Mouse (Mus musculus) lung, adult 2 months (tissue): Measurements from ENCODE around the gene Pitpnm3.

Source experiments
- CTCF ChIP-seq: fragments of 200-500 bp; IDR thresholded peaks from 2 replicates; pipeline ENCODE4 v1.5.1; 2011; ENCODE audit warnings: mild to moderate bottlenecking, low read length, control low read depth; ENCODE audit not compliant: insufficient read depth
- POLR2A ChIP-seq: fragments of 200-500 bp; IDR thresholded peaks from 2 replicates; pipeline ENCODE4 v1.6.1; 2011; ENCODE audit warnings: low read depth, mild to moderate bottlenecking, control low read depth, low read length, borderline replicate concordance; ENCODE audit errors: extremely low read depth

DNA sequence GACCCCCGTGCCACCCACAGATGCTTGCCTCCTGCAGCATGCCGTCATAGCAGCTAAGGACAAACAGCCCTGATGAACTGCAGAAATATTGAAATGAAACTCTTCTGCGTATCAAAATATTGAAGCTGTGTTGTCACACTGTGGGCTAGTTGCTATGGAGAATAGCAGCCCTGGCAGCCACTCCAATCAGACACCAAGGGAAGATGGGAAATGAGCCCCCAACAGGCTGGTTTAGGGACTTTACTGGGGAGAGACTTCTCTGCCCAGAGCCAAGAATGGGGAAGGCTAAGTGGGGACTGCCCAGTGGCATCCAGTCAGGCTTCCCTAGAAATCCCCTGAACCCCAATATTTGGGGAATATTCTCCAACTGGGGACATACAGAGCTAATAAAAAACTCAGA, 16.9 kb downstream of the Pitpnm3 start:
- no peak for TF ChIP-seq CTCF
- no peak for TF ChIP-seq POLR2A
